Mouse (Mus musculus): ENCODE results near the gene Homer1.

Homer1 gene

DNA sequence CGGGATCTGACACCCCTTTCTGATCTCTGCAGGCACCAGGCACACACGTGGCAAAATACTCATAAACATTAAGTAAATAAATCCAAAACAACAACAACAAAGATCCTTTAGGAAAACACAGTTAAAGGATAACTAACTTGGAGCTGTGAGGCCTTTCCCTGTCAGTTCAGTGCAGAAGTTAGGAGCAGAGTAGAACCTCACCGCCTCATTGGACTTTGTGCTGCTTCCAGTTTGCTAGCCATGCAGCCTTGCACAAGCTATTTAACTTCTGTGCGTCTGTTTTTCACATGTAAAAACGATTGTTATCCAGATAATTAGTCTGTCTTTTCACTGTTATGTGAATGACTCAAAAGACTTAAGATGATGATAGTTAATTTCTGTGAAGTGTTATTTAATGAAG lies 43.2 kb downstream of the Homer1 start:
- DNase-seq: no peak

GRCm38 (mm10) chr13:93344395-93344794 lies 45.0 kb downstream of the Homer1 start:
- no peak for DNase-seq

- DNase-seq: no peak
Observed at GRCm38 (mm10) chr13:93345854-93346253, 46.4 kb downstream of the Homer1 start.

- no peak for DNase-seq
Observed at GRCm38 (mm10) chr13:93352030-93352429, 52.6 kb downstream of the Homer1 start.

DNA sequence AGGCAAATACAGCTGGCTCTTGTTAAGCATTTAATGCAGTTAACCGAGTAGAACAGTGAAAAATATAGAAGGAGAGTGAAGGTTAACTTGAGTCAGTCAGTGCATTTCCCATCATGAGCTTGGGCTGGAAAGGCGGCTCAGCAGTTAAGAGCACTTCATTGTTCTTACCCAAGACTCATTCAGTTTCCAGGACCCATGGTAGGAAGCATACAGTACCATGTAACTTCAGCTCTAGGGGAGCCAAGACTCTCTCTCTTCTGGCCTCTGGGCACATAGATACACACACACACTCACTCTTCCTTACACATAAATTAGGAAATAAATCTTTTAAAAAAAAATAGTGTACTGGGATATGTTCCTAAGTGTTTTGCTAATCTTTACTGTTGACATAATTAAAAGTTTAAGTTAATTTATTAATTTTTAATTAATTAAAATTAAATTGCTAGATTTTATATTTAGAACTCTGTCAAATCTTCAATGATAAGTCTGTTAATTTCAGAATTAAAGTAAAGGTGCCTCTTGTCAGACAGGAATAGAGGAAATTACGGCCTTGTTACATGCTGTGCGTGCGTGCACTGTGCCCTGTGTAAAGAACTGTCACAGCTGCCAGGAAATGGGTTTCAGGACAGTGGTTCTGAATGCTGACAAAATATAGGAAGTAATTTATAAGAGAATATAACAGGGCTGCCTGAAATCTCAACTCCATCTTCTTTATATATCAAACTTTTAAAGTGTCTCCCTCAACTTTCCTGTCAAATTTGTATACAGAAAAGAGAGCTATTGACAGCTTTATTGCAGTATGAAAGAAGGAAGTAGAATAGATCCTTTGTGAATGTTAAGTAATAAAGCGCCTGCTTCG lies 55.2 kb downstream of the Homer1 start:
- no peak for DNase-seq

- DNase-seq: no peak
Observed at GRCm38 (mm10) chr13:93355279-93355587, 55.8 kb downstream of the Homer1 start.

DNA sequence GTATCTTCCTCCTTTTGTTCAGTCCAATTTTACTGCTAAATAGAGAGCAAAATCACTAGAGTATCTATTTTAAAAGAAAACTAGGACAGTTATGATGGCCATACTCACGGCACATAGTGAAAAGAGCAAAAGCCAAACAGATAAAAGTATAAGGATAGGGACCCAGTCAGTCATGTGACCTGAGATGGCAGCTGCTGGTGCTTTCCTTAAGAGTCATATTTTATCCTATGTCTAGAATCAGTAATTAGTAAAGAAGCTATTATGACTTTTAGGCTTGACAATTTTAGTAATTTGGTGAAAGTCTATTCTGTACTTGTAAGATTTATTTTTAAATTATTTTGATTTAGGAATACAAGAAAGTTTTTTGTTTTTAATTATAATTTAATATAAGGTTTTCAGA lies 59.1 kb downstream of the Homer1 start:
- DNase-seq: no peak

GRCm38 (mm10) chr13:93367555-93367954 lies 68.1 kb downstream of the Homer1 start:
- no peak for DNase-seq

DNA sequence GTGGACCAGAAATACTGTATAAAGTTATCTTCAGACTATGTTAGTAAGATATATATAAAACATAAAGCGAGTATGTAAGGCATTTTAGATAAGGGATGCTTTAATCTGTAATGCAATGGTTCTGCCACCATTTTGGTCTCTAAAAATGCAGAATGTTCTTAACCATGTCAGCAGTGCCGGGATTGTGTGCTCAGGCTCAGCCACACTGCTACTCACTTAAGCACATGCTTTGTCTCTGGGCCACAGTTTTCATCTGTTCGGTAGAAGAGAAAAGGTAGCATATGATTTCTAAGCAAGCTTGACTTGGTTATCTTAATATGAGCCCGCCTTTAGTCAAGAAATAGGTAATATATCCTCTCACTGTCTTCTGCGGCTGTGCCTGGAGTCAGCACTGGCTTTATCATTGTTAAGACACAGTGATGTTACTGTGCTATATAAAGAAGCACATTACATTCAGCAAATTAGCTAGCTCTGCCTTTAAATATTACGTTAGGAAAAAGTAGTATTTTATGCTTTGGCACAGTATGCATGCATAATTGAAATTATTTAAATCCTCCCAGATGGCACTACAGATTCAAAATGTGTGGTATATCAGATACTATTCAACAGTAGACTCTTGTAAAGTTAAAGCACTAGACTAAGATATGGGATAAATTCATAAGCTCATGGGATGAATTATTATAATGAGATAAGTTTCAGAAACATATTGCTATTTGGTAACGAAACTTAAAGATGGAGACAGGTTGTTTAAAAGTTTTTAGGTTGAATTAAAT lies 69.6 kb downstream of the Homer1 start:
- no peak for DNase-seq

DNA sequence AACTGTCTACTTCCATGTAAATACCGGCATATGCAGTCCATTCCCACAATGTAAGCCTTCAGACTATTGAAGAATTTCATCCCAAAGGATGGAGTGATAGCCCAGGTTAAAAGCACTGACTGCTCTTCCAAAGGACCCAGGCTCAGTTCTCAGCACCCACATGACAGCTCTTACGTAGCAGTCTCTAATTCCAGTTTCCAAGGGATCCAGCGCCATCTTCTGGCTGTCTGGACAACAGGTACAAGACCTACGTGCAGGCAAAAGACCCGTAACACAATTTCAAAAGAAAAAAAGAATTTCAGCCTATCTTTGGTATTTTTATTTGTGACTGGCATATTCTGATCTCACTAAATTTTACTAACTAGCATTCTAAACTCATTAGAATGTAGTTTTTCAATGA lies 75.0 kb downstream of the Homer1 start:
- no peak for DNase-seq

DNA sequence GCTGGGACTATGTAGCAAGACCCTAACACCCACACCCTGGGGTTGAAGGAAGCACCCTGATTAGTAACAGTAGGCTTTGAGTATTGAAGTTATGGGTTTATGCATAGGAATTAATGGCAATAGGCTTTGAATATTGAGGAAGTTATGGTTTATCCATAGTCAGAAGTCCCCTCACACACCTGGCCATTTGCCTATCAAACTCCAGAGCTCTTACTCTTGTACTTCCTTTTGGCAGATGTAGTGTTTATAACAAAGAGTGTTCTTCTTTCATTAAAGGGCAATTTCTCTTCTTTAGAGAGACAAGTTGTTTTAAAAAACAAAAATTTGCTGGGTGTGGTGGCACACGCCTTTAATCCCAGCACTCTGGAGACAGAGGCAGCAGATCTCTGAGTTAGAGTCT lies 79.1 kb downstream of the Homer1 start:
- no peak for DNase-seq

GRCm38 (mm10) chr13:93380399-93381063 lies 81.1 kb downstream of the Homer1 start:
- DNase-seq: no peak

DNA sequence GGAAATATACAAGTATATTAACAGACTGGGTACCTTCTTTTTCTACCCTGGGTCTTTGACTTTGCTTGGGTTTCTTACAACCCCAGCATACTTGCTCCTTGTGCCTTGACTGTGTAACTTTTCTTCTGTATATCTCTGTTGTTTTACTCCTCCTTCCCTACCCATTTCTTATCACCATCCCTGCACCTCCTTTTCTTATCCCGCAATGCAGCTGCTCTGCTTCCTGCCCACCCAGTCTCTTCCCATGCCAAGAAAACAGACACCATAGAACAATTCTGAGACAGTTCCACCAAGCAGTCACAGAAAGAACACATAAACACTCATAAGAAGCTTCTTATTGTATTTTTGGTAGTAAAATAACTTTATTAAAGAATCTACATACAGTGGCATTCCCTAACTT lies 81.9 kb downstream of the Homer1 start:
- no peak for DNase-seq

- no peak for DNase-seq
Observed at GRCm38 (mm10) chr13:93383092-93383491, 83.7 kb downstream of the Homer1 start.

DNA sequence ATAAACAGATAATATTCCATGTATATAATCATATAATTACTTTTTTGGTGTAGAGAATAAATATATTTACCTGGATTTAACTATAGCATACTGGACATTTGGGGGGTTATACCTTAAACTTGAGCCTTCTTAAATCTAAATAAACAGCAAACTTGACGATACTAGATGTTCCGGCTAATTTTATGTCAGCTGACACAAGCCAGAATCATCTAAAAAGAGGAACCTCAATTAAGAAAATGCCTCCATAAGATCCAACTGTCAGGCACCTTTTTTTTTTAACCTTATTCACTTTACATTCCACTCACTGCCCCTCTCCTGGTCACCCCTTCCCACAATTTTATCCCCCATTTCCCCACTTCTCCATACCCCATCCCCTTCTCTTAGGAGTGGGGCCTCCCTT lies 84.2 kb downstream of the Homer1 start:
- no peak for DNase-seq

DNA sequence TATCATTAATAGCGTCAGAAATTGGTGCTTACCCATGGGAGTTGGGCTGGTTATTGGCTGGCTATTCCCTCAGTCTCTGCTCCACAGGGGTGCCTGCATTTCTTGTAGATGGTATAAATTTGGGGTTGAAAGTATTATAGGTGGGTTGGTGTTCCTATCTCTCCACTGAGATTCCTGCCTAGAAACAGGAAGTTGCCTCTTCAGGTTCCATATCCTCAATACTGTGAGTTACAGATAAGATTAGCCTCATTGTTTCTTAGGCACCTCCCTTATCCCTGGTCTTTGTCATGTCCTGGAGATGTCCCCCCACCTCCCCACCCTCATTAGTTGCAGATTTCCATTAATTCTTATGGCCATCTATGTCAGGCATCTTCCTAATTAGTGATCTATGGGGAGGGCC lies 85.0 kb downstream of the Homer1 start:
- DNase-seq: no peak

GRCm38 (mm10) chr13:93385147-93385546 lies 85.7 kb downstream of the Homer1 start:
- DNase-seq: no peak

DNA sequence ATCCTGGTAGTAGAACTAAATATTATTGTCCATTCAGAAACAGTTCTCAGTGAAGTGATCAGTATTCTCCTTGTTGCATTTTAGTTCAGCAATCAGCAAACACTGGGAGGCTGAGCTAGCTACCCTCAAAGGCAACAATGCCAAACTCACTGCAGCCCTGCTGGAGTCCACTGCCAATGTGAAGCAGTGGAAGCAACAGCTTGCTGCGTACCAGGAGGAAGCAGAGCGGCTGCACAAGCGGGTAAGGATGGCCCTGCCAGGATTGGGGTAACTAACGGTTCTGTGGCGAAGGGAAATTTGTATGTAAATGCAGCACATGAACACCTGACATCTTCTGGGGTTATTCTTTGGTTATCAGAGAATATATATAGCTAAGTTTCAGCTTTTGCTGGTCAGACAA lies 88.0 kb downstream of the Homer1 start:
- peak; percentile 28 for DNase-seq

GRCm38 (mm10) chr13:93388594-93389241 lies 89.3 kb downstream of the Homer1 start:
- DNase-seq: no peak

DNA sequence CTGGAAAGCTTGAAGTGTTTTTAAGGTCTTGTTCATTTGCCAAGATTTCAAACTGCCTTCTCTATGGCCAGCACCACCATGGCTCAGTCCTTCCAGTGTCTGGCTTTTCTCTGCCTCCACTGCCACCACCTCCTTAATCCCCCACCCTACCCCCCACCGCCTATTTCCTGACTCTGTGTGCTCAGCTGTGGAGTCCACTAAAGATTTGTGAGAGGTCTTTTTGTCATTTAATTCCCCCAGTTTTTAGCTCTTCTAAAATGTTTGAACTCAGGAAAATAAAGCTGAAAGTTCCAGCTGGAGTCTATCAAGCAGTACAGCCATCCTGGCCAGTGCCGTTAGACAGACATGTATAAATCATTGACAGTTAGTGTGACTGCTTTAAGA lies 89.8 kb downstream of the Homer1 start:
- DNase-seq: no peak

GRCm38 (mm10) chr13:93399710-93400216 lies 100.3 kb downstream of the Homer1 start:
- DNase-seq: peak; percentile 52

GRCm38 (mm10) chr13:93401947-93402346 lies 102.5 kb downstream of the Homer1 start:
- no peak for DNase-seq

DNA sequence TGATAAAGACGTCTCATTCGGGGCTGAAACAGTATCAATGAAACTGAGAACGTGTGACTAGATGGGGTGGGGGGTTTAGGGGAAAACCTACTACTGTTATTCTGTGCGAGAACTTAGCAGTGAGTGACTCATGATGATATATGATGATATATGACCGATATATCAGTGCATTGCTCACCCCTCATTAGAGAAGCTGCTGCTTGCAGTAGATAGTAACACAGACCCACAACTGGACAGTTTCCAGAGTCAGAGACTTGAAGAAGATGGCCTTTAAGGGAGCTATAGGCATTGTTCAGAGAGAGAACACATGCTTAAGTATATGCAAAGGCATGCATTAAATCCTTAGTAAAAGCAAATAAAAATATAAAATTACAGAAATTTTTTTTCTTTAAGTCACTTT lies 107.4 kb downstream of the Homer1 start:
- no peak for DNase-seq
